Mouse (Mus musculus) heart, postnatal 14 days (tissue): ENCODE data around the gene Cdhr4. TPM values are rescaled to one million over a fixed set of nuclear protein-coding genes. Genes with fewer than 3 reads are reported as not detected.

ENCODE experiments used
- DNase-seq, 2 experiments: peaks; one replicate each; pipeline ENCODE4 v3.0.0; 2021 to 2022
- intact Hi-C: fragments of 180-260 bp; cut with DNase I; formaldehyde crosslinking; loops from one replicate; pipeline ENCODE4 v1.15.1; 2025
- total RNA-seq, 2 experiments: library from RNA; stranded (reverse); gene quantifications; 2 replicates each; pipeline ENCODE4 v1.2.3; 2021

Cdhr4 gene
- total RNA-seq, 2 experiments from 2014 or later = 2.4 to 2.7 TPM

DNA sequence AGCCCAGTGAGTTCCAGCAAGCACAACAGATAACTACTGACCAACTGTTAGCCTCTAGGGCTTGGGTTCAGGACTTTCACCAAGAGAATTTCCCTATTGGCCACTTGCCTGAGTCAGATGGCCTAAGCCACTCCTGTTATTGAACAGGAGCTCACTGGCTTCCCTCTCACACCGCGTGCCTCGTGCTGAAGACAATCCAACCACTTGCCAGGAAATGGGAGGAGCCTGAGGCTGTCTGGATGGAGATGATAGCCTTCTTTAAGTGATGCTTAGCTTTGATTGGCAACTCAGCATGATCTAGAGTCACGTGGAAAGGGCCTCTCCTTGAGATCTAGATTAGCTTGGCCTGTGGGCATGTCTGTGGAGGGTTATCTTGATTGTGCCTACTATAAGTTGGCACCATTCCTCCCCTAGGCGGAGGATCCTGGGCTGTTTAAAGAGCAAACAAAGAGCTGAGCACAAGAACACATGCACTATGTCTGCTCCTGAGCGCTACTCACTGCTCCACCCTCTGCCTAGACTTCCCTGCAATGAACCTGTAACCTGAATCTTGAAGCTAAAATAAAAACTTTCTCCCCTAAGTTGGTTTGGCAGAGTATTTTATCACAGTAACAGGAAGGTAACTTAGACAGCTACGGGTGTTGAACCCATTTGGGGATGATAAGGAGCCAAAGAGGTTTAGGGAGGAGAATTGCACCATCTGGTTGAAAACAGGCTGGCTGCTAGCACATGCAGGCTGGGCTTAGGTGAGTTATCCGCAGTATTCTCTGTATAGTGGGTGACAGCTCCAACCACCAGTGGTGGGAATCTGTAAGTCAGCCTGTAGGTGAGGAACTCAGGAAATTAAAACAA is 20.4 kb upstream of the Cdhr4 start:
- DNase-seq = peak in 1 of 2 experiments; percentile 40
- intact Hi-C loops = no loop called here

DNA sequence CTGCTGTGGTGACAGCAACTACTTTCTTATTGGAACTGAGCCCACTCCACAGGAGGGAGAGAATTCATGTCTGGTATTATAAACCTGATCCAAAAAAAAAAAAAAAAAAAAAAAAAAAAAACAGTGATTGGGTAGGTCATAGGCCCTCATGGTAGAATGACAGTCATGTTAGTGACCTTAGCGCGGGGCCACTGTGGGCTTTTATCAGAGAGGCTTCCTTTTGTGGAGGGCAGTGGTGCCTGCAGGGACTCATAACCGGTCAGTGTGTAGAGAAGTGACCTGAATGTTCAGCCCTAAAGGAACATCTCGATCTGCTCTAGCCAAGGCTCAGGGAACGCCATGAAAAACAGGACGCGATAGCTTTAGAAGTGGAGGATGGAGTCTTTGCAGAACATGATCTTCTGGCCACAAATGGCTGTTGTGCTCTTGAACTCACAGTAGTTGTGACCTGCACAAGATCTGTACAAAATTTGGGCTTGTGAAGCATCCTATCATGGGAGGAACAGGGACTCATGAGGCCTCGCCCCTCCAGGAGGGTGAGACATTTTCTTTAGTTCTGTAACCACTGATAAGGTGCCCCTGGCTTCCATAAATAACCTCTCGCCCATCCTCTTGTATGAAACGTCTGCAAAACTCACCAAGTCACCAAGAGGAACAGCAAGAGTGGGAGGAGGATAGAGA is 17.7 kb upstream of the Cdhr4 start:
- DNase-seq = no peak
- intact Hi-C loops = no loop called here

DNA sequence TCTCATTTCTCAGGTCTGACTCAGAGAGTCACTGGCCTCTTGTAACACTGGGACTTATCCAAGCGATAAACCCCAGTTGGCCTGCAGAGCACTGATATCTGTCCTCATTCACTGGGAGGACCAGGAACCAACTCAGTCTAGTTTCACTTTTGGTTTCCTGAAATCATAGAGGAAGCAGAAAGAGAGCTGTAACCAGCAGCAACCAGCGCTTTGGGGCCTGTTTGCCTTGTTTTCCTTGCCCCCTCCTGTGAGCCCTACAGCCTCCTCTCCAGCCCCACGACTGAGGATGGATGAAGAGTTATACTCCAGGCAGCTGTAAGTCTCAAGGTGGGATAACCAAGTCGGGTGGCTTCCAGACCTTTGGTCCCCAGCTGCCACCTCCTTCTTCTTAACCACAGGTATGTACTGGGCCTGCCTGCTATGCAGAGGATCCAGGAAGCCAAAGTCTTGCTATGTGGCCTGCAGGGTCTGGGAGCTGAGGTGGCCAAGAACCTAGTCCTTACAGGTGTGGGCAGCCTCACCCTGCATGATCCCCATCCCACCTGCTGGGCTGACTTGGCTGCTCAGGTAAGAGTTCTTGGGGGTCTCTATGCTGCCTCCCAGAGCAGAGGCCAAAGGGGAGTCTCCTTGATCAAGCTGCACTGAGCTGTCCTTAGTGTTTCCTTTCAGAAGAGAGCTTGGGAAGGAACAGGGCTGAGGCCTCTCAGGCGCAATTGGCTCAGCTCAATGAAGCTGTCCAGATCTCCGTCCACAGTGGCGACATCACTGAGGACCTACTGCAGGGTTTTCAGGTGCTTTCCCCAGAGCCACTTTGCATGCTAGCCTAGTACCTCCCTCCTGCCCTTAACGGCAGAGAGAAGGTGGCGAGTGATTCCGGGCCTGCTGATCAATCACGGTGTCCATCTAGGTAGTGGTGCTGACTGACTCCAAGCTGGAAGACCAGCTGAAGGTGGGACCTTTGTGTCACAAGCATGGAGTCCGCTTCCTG is 16.6 kb upstream of the Cdhr4 start, which contains the start of gene Uba7:
Gene Uba7 (plus strand): TSS at position 107 of the 988 bp plus-strand sequence.
- peak in 1 of 2 experiments; percentile 43 for DNase-seq

DNA sequence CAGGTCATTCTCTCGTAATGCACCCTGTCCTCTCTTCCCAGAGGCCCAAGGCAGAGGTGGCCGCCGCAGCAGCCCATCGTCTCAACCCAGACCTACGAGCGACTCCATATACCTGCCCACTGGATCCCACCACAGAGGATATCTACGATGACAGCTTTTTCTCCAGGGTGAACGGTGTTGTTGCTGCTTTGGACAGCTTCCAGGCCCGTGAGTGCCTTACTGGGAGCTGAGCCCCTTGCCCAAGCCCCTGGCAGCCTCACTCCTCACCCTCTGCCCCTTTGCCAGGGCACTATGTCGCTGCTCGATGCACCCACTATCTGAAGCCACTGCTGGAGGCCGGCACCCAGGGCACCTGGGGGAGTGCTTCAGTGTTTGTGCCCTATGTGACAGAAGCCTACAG is 13.5 kb upstream of the Cdhr4 start:
- intact Hi-C loops = no loop called here
- no peak for DNase-seq

More for the DNA sequence above, 16.6 kb upstream of the Cdhr4 start, which contains the start of gene Uba7:
- intact Hi-C loops = no loop called here

DNA sequence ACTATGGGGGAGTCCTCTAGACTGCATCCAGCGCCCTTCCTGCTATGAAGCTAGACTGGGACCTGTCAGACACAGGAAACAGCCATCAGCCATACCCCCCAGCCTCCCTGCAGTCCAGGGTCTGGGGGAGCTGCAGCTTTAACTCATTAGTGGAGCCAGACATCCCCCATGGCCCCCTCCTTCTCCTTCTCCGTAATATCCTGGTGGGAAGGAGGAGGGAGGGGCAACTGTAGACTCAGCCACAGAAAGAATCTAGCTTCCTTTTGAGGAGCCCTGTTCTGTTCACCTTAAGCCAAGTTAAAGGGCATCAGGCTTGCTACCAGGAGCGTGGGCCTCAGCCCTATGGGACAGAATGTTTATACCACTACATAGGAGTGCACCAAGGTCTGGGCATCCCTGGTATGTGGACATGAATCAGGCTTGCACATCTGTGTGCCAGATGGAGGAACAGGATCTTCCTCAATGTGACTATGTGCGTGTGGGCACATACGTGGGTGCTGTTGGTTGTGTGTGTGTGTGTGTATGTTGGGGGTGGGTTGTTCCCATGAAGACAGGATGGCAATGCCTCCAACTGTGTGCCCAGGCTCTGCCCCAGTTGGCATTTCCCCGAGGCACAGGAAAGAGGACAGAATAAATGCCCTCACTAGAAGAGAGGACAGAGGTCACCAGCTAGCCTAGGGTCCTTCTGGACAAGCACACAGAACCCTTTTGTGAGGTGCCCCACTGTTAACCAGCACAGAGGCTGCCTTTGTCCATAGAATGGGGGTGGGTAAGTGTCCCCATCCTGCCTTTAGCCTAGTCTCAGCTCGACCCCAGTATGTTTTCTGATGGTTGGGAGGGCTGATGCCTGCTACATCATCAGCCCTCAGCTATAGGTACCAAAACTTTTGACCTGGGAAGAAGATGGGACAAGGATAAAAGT is 10.4 kb upstream of the Cdhr4 start:
- peak in 1 of 2 experiments; percentile 47 for DNase-seq
- intact Hi-C loops = no loop called here

- peak; percentile 81 to 85 for DNase-seq
- intact Hi-C loops = no loop called here
These were observed 9.5 kb upstream of the Cdhr4 start, which contains the start of gene Gm20661 for GRCm38 (mm10) chr9:107982681-107983346. TSS of gene Gm20661 (plus strand) at chr9:107983058.

DNA sequence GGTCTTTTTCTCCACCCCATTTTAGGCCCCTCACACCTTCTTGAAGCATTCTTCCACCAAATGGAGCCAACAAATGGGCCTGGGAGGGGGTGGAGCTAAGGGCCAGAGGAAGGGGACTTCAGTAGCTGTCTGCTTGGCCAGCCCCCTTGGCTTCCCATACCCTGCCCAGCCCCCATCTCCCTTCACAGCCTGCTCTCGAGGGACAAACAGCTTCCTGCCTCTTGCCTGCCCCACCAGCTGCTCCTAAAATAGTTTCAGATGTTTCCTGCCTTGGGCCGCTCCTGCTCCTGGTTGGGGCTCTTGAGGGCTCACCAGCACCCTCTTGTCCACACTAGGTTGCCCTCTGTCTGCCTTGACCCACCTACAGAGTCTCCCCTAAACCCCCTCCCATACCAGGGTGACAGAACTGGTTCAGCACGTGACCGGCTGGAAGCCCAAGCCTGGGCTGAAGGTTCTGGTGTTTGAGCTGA is 8.8 kb upstream of the Cdhr4 start:
- intact Hi-C loops = no loop called here
- DNase-seq = peak; percentile 87 to 89

DNA sequence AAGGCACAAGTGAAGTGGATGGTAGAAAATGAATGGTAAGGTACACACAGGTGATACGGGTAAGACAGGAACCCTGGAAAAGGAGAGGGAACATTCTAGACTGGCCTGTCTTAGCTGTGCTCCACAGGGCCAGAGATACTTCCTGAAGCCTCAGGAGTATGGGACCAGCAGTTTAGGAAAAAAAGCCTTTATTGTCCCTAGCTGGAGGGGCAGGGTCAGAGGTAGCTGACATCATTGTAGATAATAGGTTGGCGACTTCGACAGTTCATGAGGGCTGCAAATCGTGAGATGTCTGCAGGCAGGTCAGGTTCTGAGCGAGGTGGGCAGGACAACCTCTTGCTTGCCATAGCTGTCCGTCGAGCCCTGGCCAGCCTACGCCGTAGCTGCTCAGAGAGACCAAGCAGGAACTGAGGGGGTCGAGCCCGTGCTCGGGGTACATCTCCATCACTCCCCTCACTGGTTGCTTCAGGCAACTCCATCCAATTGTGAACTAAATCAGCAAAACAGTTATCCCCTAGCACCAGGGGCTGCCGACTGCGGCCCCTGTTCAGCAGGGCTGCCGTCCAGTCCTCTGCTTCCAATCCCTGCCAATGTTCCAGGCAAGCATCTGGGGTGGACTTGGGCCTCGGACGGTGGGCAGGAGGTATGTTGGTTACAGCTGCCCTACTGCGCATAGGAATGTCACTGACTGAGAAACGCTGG is 8.1 kb upstream of the Cdhr4 start:
- intact Hi-C loops = no loop called here
- peak in 1 of 2 experiments; percentile 33 for DNase-seq

DNA sequence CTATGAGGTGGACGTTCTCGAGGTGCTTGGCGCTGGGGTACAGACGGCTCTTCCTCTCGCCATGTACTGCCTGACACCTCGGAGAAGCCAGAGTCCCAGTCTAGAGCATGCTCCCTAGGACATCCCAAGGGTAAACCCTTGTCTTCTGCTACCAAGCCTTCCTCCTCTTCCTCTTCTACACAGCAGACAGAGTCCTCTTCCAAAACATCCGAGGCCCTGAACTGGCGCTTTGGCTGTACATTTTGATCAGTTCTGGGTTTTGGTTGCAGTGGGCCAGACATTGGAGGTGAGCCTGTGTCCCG is 7.6 kb upstream of the Cdhr4 start:
- intact Hi-C loops = no loop called here
- no peak for DNase-seq

DNA sequence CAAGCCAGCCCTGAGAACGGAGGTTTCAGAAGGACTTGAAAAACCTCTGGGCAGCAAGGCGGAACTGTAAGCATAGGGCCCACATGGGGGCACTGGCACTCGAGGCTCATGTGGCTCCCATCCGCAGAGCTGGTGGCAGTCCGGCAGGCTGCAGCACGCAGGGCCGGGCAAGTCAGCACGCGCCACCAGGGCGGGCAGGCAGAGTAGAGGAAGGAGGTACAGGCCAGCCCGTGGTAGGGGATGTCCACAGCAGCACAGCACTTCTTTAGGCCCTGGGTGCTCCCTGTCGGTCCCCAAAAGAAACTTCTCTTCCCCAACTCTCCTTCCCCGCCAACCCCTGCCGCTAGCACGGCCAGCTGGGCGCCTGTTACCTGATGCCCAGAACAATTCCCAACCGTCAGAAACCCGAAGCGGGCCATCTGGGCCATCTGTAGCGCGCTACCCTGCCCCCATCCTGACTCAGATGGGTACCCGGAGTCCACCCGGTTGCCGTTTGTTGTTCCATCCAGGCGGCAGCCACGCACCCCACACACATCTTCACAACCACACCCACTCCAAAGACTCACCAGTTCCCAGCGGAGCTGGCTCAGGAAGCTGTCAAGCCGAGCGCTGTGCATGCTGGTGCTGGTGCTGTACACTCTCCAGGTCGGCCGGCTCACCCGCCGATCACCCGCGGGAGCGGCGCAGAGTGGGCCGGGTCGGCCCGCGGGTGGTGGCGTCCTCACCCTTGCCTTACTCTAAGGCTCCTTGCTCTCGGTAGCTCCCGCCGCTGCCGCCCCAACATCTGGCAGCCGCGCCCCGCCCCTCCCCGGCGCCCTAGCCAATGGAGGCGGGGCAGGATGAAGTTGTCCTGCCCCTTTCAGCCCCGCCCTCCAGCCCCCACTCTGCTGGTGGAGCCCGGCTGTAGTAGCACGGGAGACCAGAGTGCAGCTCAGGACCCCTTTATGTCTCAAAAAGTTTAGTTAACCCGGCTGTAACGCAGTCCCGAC is 6.9 kb upstream of the Cdhr4 start, which contains the start of gene Inka1:
Gene Inka1 (minus strand): TSS at position 749 of the 989 bp plus-strand sequence.
- DNase-seq = peak; percentile 94 to 96
- intact Hi-C loops = loop anchor here (1.0 kb wide), 1 partner anchor 22 kb away; no protein-coding TSS in a partner anchor

DNA sequence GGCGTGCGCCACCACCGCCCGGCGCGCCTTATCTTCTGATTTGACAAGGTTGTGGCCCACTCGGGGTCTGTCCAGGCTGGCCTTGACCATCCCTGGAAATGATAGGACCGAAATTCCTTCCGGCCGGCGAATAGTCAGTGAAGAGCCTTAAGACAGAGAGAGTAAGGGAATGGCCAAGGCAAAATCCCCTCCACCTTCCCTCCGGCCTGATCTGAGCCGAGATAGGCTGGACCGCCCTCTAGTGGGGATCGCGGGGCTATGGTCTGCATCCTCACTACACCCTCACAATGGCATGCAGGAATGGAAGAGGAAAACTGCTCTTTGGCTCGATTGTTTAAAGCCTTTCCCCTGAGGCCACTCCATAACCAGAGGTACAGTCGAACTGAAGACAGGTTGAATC is 5.9 kb upstream of the Cdhr4 start:
- intact Hi-C loops = loop anchor here (1.0 kb wide), 1 partner anchor 23 kb away; no protein-coding TSS in a partner anchor

GRCm38 (mm10) chr9:107987950-107988349 is 4.3 kb upstream of the Cdhr4 start:
- intact Hi-C loops = no loop called here
- DNase-seq = no peak

More for the DNA sequence above, 5.9 kb upstream of the Cdhr4 start:
- peak; percentile 85 to 87 for DNase-seq

DNA sequence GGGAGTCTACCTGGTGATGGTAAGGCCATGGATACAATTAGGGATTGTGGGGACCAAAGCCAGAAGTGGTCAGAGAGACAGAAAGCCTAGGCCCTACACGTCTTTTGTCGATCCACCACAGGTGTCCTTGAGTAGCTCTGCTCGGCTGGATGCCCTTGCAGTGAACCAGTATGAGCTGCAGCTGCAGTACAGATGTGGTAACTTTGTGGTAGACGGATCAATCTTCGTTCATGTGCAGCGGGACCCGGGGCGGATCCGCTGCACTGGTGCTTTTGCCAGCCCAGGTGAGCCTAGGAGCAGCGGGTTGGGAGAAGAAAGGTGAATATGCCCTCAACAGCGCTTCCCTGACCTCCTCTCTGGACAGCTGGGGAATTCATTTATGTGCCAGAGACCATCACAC is 716 bp downstream of the Cdhr4 start:
- intact Hi-C loops = no loop called here
- DNase-seq = no peak

GRCm38 (mm10) chr9:107994464-107994863 is 2.2 kb downstream of the Cdhr4 start:
- no peak for DNase-seq
- intact Hi-C loops = no loop called here

GRCm38 (mm10) chr9:107995513-107995912 is 3.2 kb downstream of the Cdhr4 start:
- DNase-seq = no peak
- intact Hi-C loops = no loop called here

DNA sequence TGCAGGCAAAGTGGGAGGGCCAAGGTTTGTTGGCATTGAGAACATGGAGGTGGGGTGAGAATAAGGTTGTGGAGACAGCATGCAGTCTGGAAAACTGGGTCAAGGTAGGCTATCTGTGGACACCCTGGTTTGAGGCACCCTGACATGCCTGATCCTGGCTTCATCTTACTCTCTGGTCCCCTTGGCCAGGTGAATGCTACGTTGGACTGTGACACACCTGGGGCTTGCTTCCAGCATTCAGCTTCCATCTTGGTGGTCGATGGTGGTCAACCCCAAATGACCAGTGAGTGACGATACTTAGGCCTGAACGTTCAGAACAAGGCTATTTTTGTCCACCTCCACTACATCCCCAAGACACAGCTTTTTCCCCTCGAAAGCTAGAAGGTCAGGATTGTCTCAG is 3.8 kb downstream of the Cdhr4 start, which contains the start of gene Gm20662:
Gene Gm20662 (plus strand): TSS at position 301 of the 400 bp plus-strand sequence.
- DNase-seq = no peak
- intact Hi-C loops = no loop called here
